Mouse (Mus musculus) cerebral cortex, adult 2 months (tissue): Measurements from ENCODE around the gene Adgra1.

Experiments
- WGBS: fragments of 180-500 bp; shearing (Covaris S2); methylation state at CpG from one replicate; pipeline ENCODE4 v1.1.7; 2018; 5-methylcytosine and 5-hydroxymethylcytosine counted together

The Adgra1 gene

DNA sequence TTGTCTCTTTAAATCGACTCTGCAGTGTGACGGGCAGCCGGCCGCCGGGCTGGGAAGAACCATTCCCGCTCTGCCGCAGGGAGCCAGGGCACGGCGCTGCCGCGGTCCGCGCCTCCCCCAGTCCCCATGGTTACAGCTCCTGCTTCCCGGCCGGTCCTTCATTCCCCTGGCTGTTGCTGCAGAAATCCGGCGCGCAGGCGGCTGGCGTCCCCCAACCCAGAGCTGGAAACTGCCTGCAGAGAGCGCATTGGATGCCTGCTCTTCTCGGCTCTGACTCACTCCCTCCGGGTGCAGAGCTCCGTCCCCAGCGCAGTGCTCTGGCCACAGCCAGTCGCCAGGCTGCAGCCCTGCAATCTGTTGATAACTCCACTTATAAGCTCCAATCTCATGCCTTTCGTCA, at the start of gene Adgra1:
Adgra1 (plus strand) TSS at position 139 of the 400 bp plus-strand sequence.
- WGBS, result under 1% methylated on average over 27 of the region's 27 CpGs

DNA sequence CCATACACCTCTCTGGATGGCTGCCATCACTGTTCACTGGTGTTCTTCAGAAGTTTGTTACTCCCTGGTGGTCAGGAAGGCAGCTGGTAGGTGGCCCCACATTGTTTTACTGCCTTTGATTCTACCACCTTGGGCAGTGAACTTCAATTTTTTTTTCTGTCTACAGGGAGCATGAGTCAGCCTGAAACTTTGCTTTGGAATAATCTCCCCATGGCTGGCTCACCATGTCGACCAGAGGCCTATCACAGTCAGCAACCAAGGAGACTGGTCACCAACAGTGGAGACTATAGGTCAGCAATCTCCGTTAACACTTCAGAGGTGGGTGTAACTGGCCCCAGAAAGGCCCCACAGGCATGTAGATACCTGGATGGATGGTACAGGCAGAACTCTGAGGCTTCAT, 46.6 kb upstream of the Adgra1 start:
- 62% methylated on average over 2 of the region's 2 CpGs for WGBS

DNA sequence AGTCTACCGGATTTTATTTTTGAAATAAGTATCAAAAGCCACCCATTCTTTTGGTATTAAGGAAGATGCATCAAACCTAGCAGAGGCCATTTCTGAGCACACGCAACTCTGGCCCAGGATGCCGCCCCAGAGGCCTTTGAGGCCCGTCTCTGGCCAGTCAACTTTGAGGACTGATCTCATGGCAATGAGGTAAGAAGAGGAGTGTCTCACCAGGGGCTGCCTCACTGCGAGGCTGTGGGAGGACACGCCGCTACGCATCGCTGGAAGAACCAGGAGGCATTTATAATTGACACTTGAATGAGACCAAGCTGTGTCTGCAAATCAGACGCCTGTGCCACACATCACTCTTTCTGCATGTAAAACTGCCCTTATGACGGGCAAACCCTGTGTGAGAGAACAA, 45.0 kb upstream of the Adgra1 start:
- WGBS, result 82% methylated on average over 11 of the region's 11 CpGs

DNA sequence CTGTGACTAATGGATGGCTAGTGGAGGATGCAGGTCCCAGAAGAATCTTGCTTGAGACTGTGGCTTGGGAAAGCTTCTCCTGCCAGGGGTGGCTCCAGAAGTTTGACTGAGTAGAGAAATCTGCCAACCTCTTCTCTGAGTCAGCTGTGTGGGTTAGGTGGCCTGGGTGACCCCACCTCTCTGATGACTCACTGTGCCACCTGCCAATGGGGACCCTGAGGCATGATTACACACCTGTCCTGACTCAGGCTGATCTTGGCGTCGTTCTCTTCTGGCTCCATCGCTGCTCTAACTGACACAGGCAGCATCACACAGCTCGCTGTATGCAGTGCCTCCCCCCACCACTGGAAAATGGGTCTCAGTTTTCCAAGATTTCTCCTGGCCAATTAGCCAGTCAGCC, 44.3 kb upstream of the Adgra1 start:
- WGBS, result 87% methylated on average over 4 of the region's 4 CpGs

DNA sequence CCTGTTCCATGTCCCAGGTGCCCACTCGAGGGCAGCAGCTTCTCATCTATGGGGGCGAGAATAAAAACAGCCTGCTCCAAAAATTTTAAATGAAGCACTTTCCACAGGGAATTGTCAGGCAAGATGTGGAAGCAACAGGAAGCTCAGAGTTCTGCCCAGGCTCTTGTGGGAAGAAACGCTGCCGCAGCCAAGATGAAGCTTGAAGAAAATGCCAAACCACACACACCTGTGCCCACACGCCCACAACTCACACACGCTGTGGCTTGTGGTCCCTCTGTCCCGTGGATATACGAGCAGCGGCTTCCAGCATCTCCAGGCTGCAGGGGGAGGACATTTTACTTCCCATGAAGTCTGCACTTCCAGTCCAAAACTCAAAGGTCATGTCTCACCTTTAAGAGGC, 42.4 kb upstream of the Adgra1 start:
- WGBS, result 50% methylated on average over 9 of the region's 9 CpGs

DNA sequence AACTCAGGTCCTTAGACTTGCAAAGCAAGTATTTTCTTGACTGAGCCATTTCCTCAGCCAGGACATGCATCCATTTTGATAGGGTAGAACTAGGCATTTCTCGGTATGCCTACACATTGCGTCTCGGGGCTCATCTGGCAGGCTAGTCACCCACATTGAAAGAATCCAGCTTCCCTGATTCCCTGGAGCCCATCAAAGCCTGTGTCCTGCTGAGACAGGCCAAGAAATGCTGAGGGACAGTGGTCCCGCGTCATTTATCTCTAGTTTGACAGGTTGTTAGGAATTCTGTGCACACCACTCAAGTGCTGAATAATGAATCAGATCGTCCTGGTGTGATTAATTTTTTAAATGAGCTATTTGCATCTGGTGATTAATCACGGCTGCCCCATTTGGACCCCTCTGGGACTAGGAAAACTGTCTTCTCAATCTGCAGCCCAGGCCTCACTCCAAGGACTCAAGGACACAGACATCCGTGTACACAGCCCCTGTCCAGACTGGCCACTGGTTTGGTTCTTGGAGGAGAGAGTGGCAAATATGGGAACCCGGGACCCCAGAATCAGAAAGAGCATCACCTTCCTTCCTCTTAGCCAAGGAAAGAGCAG, 38.9 kb upstream of the Adgra1 start:
- 78% methylated on average over 9 of the region's 9 CpGs for WGBS

DNA sequence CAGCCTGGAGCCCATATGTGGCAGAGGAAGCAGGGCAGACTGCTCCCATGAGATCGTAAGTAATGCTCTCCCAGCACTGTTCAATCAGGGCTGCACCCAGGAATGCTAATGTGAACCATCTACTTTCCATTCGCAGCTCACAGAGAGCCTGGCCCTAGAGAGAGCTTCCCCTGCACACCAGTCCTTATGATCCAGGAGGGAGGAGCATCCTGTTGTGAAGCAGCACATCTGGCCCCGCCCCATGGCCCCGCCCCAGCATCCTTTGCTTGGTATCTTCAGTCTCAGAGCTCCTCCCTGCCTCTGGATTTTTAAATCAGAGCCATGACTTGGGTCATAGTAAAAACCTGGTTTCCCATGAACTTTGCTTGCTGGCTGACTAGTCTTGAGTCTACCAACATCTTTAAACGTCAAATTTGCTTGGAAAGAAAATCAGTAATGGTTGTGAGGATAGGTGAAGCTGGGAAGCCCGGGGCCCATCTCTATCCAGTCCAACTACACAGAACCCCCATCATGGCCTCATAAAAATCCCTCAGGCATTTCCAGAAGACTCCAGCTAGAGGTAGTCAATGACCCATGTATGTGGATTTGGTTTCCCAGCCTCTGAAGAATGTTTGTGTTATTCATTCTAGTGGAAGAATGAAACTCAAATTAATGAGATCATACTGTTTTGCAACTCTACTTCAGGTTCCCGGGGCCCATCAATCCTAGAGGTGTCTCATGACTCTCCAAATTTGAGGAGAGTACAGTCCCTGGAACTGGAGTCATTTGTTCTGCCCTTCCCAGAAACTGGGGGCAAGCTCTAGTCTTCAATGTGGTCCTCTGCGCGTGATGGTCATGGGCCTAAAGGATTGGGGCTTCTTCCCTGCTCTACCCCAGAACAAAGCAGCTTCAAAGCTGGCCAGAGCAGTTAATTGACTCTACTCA, 36.5 kb upstream of the Adgra1 start:
- 74% methylated on average over 9 of the region's 9 CpGs for WGBS

DNA sequence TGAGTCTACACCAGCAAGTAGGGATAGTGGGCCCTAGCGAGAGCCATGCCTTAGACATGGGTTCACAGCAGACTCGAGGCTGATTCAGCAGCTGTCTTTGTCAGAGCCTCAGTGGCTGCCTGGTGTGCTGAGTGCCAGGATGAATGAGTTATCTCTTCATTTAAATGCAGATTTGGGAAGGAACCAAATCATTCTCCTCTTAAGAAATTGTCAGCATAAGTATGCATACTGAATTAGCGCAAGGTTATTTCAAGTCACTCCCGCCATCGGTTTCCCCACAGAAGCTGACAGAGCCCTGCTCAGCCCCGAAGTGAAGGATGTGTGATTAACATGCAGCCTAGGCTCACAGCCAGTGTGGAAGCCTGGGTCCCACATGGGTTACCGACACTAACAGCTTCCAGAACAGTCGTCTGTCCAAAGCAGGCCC, 27.8 kb upstream of the Adgra1 start:
- WGBS, result 21% methylated on average over 8 of the region's 8 CpGs

DNA sequence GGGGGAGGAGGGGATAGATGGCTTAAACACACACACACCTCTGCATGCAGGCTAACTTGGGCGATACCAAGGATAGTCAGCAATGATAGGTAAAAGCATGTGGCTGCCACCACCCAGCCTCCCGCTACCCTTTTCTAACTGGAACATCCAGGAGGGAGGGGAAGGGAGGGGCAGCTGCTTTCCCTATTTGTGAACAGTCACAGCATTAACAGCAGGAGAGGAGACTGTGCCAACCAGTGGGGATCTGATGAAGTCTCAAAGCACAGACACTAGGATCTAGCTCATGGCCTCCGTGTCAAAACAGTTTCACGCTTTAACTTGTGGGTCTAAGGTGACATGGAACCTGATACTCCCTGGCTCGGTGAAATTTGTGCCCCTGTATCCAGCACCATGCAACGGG, 23.9 kb upstream of the Adgra1 start:
- WGBS, result 81% methylated on average over 6 of the region's 6 CpGs

DNA sequence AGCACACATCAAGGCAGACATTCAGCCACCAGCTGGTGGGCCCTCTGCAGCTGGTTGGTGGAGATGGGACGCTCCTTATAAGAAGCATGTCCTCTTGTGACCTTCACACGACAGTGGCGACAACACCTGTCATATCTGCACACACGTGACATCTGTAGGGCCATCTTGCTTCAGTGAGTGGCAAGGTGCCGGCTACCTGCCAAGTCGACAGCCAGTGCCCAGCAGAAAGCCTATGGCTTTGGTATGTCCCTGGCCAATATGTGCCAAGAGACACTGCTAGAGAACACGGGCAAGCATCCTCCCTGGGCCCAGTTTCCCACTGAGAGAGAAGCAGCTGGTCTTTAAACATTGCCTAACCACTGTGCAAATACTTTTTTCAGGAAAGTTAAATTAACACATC, 22.3 kb upstream of the Adgra1 start:
- WGBS, result 72% methylated on average over 7 of the region's 7 CpGs

DNA sequence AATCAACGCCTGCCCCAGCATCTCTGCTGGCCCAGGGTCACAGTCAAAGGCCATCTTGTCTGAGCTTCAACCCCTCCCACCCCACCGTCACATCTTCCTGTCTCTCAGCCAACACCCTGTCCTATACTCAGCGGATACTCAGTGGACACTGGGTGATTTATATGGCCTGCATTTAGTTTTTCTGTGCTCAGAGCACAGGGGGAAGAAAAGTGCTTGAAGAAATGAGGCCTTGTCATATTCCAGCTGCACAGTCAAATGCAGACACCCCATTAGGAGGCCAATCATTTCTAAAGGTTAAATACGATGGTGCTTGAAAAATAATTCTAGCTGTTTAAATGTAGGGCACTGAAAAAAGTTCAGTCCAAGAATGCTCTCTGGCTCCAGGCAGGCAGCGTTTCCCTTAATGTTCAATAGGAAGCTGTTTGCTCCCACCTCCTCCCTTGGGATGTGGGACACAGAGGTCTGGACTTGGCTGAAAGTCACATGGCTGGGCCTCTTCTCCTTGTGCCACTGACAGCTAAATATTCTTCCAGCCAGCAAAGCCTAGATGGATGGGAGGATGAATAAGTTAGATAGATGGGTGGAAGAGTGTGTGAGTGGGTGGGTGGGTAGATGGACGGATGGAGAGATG, 20.3 kb upstream of the Adgra1 start:
- 76% methylated on average over 6 of the region's 6 CpGs for WGBS

DNA sequence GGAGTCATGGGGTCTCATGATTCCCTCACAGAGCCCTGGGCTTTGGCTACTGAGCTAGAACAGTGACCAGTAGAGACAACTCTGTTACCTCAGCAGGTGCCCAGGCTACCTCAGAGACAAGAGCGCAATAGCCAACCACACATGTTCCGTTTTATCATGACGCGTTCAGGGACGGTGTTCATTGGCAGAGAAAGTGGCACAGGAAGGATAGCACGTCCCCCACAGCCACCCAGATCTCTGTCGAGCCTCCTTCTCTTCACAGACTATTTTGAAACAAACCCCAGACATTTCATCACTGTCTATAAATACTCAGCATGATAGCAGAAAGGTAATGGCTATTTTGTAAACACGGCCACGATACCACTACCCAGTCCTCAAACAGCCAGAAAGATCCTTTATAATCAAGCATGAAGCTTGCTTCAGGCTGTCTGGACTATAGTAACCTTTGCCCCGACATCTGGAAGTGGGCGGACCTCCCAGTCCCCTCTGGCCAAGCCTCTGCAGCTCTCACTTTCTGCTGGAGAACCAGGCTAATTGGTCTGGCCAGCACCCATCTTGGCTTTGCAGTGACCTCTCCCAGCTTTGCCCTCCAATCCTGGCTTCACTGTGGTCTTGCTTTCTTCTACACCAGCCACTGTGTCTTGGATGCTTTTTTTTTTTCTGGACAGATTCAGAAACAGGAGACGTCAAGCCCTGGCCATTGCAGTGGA, 11.5 kb upstream of the Adgra1 start:
- WGBS, result 48% methylated on average over 12 of the region's 12 CpGs

DNA sequence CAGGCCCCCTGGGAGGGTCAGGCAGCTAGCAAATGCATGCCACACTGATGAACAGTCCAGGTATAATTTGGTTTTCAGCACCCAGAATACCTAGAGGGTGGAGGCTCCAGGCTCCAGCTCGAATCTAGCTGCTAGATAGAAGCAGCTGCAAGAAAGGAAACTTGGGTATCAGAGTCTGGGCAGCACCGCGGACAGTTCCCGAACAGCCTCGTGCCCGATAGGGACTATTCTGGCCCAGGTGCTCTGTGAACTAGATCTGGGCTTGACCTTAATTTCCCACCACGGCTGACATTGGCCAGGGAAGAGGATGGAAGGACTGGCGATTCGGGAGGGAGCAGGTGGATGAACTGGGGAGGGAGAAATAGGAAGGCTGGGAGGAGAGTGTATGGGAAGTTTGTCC, 6.3 kb upstream of the Adgra1 start:
- WGBS, result 31% methylated on average over 9 of the region's 9 CpGs

DNA sequence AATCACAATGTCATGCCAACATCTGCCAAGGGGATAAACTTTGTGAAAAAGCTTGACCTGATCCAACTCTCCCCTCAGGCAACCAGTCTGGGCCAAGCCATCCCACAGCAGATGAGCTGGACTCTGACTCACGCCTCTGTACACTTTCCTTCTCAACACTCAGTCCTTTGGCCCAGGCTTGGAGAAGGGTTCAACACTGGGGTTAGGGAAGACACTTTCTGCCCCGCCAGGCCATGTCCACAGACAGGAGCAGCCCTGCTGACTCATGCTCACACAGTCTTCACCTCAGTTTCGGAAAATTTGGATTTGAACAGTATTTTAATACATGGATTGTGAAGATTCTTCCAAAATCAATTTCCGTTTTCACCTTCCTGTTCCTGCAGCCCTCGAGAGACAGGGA, 442 bp upstream of the Adgra1 start:
- WGBS, result 26% methylated on average over 5 of the region's 5 CpGs

DNA sequence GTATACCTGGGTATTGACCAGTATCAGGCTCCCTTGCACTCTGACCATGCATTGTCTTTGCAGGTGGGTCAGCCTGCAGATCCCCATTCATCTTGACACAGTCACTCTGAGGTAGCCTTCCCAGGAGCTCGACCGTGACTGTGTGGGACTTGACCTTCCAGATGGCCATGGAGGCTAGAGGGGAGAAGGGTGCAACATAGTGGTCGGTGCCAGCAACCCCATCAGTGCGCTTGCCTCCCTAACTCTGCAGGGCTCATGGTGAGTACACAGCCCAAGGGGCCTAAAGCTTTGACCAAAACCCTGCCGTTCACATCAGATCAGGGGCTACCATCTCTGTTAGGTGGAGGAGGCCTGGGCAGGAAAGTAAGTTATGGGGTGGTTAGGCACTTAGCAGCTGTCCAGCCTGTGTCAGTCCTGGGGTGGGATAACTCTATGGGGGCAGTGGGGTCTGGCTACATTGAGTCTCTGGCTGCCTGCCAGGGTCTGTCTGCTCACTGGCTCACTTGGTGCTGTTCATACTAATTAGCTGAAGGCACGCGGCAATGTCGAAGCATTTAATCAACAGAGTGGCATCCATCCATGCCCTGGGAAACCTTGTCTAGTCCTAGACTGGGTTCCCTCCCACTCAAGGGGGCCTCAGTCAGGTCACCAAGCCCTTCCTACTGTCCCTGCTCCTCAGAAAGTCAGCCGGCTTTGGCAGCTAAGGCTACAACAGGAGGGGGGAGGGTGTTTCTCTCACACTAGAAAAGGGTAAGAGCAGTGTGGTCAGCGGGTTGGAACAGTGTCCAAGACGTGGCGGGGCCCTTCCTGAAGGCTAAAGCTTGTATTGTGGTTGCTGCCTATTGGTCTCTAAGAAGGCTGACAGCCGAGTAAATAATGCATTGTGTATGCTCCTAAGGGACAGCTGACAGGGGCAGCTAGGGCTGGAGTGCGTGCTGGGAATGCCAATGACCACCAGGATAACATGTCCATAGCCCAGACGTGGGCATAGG, 1.5 kb downstream of the Adgra1 start:
- WGBS, result 28% methylated on average over 15 of the region's 15 CpGs

DNA sequence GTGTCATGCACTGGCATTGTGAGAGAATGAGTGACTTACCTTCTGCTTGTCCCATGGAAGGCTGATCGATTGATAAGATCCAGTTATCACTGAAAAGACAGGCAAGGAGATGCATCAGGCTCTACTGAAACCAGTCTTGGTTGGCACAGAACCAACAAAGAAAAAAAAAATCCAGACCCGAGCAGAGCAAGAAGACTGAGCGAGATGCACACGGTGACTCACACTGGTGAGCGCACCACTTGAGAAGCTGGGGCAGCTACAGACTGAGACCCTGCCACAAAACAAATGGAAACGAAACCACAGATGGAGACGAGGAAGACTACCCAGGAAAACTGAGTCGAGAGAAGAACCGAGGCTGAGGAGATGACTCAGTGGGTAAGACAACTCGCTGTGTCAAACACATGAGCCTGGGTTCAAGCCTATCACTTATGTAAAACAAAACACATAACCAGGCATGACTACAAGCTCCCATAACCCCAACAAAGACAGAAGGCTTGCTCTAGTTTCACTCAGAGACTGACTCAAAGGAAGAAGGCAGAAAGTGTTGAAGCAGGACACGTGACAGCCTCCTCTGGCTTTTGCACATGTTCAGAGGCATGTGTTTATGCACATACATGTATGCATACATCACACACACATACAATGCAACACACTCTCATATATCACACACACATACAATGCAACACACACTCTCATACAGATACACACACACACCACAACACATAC, 6.6 kb downstream of the Adgra1 start:
- WGBS, result 75% methylated on average over 11 of the region's 11 CpGs

DNA sequence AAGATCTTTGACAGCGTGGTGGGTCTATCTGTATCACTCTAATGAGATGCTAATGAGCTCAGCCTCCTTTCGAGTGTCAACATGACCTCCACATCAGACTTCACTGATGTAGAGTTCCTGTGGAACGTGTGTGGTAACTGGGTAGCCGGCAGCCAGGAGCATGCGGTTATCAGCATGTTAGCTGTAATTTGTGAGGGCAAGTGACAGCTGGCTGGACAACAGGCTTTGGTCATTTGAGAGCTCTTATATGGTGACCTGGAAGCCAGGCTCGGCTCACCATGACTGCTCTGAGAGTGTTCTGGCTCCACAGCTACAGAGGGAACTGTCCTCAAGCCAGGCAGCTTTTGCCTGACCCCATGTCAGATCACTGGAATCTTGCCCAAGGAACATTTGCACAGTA, 8.4 kb downstream of the Adgra1 start:
- 77% methylated on average over 6 of the region's 6 CpGs for WGBS

DNA sequence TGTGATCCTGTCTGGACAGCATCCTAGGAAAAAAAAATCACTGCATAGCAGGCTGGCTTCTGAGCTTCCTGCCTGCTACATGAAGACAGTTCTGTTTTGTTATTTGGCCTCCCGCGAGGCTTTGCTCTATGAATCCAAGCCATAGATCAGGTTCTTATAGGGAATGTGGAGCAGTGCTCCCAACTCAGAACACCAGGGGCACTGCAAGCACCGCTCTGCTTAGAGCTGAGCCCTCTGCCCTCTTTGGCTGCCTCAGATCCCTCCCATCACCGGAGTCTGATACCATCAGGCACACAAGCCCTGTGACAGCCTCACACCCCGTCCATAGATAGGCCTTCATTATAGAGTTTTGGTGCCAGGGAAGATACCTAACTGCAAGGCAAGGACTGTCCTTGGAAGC, 9.2 kb downstream of the Adgra1 start:
- 54% methylated on average over 5 of the region's 5 CpGs for WGBS

DNA sequence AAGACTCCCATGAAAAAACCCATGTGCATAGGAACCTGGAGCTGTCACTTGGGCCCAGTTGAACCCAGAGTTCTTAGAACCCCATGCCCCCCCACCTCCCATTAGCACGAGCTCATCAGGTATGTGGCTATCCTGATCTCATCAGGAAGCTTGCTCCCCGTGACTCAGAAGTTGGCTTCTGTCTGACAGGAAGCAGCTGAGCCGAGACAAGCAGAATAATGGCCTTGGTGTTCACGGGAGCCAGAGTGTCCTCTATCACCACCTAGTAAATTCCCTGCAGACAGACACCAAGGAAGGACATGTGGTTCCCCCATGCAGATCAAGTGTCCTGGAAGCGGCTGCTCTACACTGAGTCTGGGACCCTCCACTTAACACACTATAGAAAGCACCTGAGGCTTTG, 9.8 kb downstream of the Adgra1 start:
- WGBS, result 54% methylated on average over 5 of the region's 5 CpGs

DNA sequence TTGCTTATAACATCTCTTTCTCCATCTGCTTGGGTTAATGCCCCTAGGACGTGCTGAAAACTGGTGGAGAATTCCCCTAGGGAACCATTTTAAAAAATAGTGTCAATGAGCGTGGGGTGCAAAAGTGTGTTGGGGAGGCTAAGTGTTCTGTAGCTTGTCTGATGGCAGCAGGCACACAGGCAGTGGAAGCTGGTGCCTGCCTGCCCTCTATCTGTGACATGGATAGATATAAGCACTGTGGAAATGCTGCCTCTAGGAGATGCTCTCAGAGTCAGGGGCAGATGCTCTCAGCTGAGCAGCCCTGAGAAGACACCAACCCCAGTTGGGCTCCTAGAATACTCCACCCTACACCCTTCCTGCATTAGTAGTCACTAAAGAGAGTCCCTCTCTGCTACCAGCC, 11.1 kb downstream of the Adgra1 start:
- WGBS, result 78% methylated on average over 2 of the region's 2 CpGs
